Mouse (Mus musculus) spleen, adult 2 months (tissue): ENCODE data around the gene Smyd2.

ENCODE experiments used
- CTCF ChIP-seq: fragments of 200-500 bp; IDR thresholded peaks from 2 replicates; pipeline ENCODE4 v1.5.1; 2011; ENCODE audit warnings: mild to moderate bottlenecking, inconsistent platforms; ENCODE audit not compliant: insufficient read depth, insufficient read length, insufficient replicate concordance; ENCODE audit errors: extremely low read depth
- POLR2A ChIP-seq: fragments of 200-500 bp; IDR thresholded peaks from 2 replicates; pipeline ENCODE4 v1.6.1; 2011; ENCODE audit warnings: low read depth, low read length, inconsistent platforms

- TF ChIP-seq POLR2A (no peak), CTCF (no peak)
Observed at GRCm38 (mm10) chr1:189926279-189926678, 4.1 kb upstream of the Smyd2 start.
